ENCODE assay signal across 18 mouse cellular contexts in the genomic region with DNA sequence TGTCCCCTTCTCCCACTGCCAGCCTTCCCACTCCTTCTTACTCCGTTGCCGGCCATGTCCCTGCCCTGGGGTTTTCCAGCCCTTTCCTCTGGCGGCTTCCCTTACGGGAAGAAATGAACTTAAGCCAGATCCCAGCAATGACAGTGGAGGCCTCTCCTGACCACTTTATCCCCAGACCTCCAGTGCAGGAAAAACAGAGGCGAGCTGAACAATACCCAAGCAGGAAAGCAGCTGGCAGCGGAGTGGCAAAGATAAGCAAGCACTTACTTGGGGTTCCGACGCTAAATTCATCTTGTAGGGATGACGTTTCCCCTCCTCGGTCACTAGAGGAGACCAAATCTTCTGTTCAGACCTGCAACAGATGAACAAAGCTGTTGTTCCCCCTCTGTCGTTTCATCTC. TPM values are rescaled to one million over a fixed set of nuclear protein-coding genes. Genes with fewer than 3 reads are reported as not detected.
DNase-seq lines count a peak whose midpoint lies in the region; ATAC-seq lines count a peak whose summit lies in the region.
"Had no signal": no experiment of that assay in that cellular context is flagged by ENCODE, and none has a peak within 500 bp of the region (broad histone marks: within the 10 kb centered on the region; RNA-seq: fewer than 3 reads in every experiment).

No protein-coding gene starts in this region.

- H3K9ac ChIP-seq in heart, embryonic 13.5 days = peak overlapping the region; percentile 56; the same call in 1 of the 2 replicates
- H3K9ac ChIP-seq in liver, embryonic 12.5 days = no peak overlapping the region
- H3K9ac ChIP-seq: hindbrain, embryonic 15.5 days; limb, embryonic 13.5 days; midbrain, embryonic 12.5 days; stomach, embryonic 15.5 days had no signal

- H3K36me3 ChIP-seq in heart, embryonic 10.5 days = peaks cover 22% of the 10 kb centered on the region; the same call in 1 of the 2 replicates
- H3K36me3 ChIP-seq in heart, embryonic 13.5 days = peaks cover 38% of the 10 kb centered on the region
- H3K36me3 ChIP-seq in liver, embryonic 12.5 days = peaks cover 16% of the 10 kb centered on the region
- H3K36me3 ChIP-seq: embryonic facial prominence, embryonic 10.5 days; hindbrain, embryonic 15.5 days; limb, embryonic 13.5 days; midbrain, embryonic 12.5 days; stomach, embryonic 15.5 days had no signal

- peaks cover 32% of the 10 kb centered on the region for H3K4me1 ChIP-seq in heart, embryonic 10.5 days
- H3K4me1 ChIP-seq in heart, embryonic 13.5 days = peaks cover 50% of the 10 kb centered on the region
- peaks cover 9% of the 10 kb centered on the region; the same call in 1 of the 2 replicates for H3K4me1 ChIP-seq in liver, embryonic 12.5 days
- H3K4me1 ChIP-seq: hindbrain, embryonic 15.5 days; stomach, embryonic 15.5 days had no signal

- 0 out of 2 replicates have a peak overlapping the region, but pooled peaks have one; percentile 8 for H3K4me3 ChIP-seq in heart, embryonic 10.5 days
- no peak overlapping the region for H3K4me3 ChIP-seq in heart, embryonic 13.5 days
- H3K4me3 ChIP-seq in liver, embryonic 12.5 days = no peak overlapping the region
- H3K4me3 ChIP-seq: embryonic facial prominence, embryonic 10.5 days; hindbrain, embryonic 15.5 days; limb, embryonic 13.5 days; midbrain, embryonic 12.5 days; stomach, embryonic 15.5 days had no signal

- 31% methylated on average over 11 of the region's 11 CpGs for WGBS in heart, embryonic 10.5 days
- WGBS in heart, embryonic 13.5 days = 21% methylated on average over 11 of the region's 11 CpGs
- 35% methylated on average over 11 of the region's 11 CpGs for WGBS in liver, embryonic 12.5 days (ENCODE audit: insufficient replicate concordance)

- peak overlapping the region; percentile 42 for H3K4me2 ChIP-seq in heart, embryonic 13.5 days
- H3K4me2 ChIP-seq in liver, embryonic 12.5 days = no peak overlapping the region
- H3K4me2 ChIP-seq: hindbrain, embryonic 15.5 days; limb, embryonic 13.5 days; midbrain, embryonic 12.5 days; stomach, embryonic 15.5 days had no signal

- no peak for DNase-seq in heart, embryonic 10.5 days (ENCODE audit: low spot score)
- no peak for DNase-seq in heart, adult 18-20 months
- peak; percentile 76 for DNase-seq in lung, postnatal 36 days
- DNase-seq in adrenal gland, postnatal 14 days = no peak
- no peak for DNase-seq in urinary bladder, postnatal 36 days (ENCODE audit: low spot score in 2 of 2)
- DNase-seq: adrenal gland, adult 2 months; cerebellum, postnatal 10 days; gastrocnemius, postnatal 36 days; kidney, adult 8-10 months; thymus, postnatal 14 days had no signal

- no peaks in the 10 kb centered on the region for H3K27me3 ChIP-seq in heart, embryonic 10.5 days (ENCODE audit: insufficient read depth, poor library complexity, severe bottlenecking)
- H3K27me3 ChIP-seq in heart, embryonic 13.5 days (replicated peaks) = no peaks in the 10 kb centered on the region
- no peaks in the 10 kb centered on the region for H3K27me3 ChIP-seq in liver, embryonic 12.5 days (replicated peaks)
- H3K27me3 ChIP-seq: hindbrain, embryonic 15.5 days; limb, embryonic 13.5 days; midbrain, embryonic 12.5 days; stomach, embryonic 15.5 days had no signal

- H3K9me3 ChIP-seq in heart, embryonic 10.5 days = no peaks in the 10 kb centered on the region
- no peaks in the 10 kb centered on the region for H3K9me3 ChIP-seq in heart, embryonic 13.5 days
- no peaks in the 10 kb centered on the region for H3K9me3 ChIP-seq in liver, embryonic 12.5 days (replicated peaks)
- H3K9me3 ChIP-seq: embryonic facial prominence, embryonic 10.5 days; hindbrain, embryonic 15.5 days; limb, embryonic 13.5 days; midbrain, embryonic 12.5 days; stomach, embryonic 15.5 days had no signal

- peak; percentile 47; the same call in 1 of the 2 replicates for ATAC-seq in heart, embryonic 13.5 days (ENCODE audit: extremely low read depth, insufficient number of reproducible peaks, low FRiP score, low TSS enrichment)
- no peak for ATAC-seq in liver, embryonic 12.5 days
- no peak for ATAC-seq in activated CD4-positive, CD25-positive, alpha-beta regulatory T cell, adult 4 months

- peak overlapping the region; percentile 83 for H3K27ac ChIP-seq in heart, embryonic 10.5 days
- H3K27ac ChIP-seq in heart, embryonic 13.5 days (replicated peaks) = peak overlapping the region; percentile 85
- 0 out of 2 replicates have a peak overlapping the region, but pooled peaks have one; percentile 25 for H3K27ac ChIP-seq in liver, embryonic 12.5 days
- H3K27ac ChIP-seq: embryonic facial prominence, embryonic 10.5 days; hindbrain, embryonic 15.5 days; limb, embryonic 13.5 days; midbrain, embryonic 12.5 days; stomach, embryonic 15.5 days had no signal

RNA-seq across cellular contexts. Expression of gene Pdlim1, which starts 22.3 kb away (rescaled TPM):
- polyA plus RNA-seq in heart, embryonic 10.5 days (2016; fragmentation: Nextera tagmentation; extraction: Ambion mirVana) = 262 and 337 TPM in 2 replicates
- total RNA-seq in heart, adult 18-20 months (2021) = 100 to 1,000 TPM; 119 to 169 TPM
- polyA plus RNA-seq in heart, embryonic 13.5 days (2015; fragmentation: Nextera tagmentation; extraction: Ambion mirVana) = 247 and 281 TPM in 2 replicates
- 78.3 and 82.3 TPM in 2 replicates for polyA plus RNA-seq in liver, embryonic 12.5 days (2016; fragmentation: Nextera tagmentation; extraction: Ambion mirVana)
- 48.1 and 49.2 TPM in 2 replicates for total RNA-seq in adrenal gland, postnatal 14 days (2021)
- polyA plus RNA-seq in activated CD4-positive, CD25-positive, alpha-beta regulatory T cell, adult 4 months (2017; shearing (Covaris generic)) = 100 to 1,000 TPM; 169 to 193 TPM

Comparison
In these comparisons a context has a peak if more than half of its experiments do, and no peak if none do; other contexts are left out.
1. H3K27ac ChIP-seq: peak in every context shown above with its lines; median percentile 85 in heart, embryonic 13.5 days; 83 in heart, embryonic 10.5 days; 25 in liver, embryonic 12.5 days.